Mouse (Mus musculus): ENCODE results near the gene Tmem14c.
"Not testable (repeated sequence)": the region's sequence is repeated elsewhere in the genome, so short reads cannot be mapped to it uniquely, and the experiment has no call there.

The Tmem14c gene

DNA sequence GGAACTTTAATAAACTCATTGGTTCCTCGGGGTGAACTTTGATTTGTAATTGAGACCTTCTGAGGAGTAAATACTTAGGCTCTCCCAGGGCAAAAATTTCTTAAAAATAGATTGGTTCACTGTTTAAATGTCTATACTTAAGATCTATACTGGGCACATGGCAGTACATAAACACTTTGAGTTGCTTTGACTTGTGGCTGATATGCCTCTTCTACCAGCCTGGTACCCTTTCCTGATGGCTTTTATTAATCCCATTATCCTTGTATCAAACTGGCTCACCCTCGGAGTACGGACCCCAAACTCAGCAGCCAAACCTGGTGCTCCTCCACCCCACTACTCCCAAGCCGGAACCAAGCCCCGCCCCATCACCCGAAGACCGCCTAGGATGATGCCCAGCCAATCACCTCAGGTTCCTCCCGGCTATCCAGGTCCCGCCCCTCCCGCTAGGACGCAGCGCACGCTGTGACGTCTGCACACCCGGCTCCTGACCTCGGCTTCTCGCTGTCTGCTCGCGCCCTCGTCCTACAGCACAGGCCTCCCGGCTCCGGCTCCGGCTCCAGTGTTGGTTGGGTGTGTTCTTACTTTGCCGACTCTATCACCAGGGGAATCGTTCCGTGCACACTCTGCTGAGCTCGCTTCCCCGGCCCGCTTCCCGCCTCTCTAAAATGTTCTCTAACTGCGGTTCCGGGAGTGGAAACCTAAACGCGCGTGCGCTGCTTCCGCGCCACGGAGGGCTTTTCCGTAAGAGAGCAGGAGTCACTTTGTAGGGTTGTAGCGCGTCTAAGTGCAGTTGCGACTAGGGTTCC, at the start of gene Tmem14c:
Tmem14c (plus strand) TSS at position 464 of the 806 bp plus-strand sequence.
- in situ Hi-C loops (cut with MboI, MseI), result loop anchor here (5.0 kb wide), 1 partner anchor 231 kb away; the partner anchor contains the start of gene Smim13

DNA sequence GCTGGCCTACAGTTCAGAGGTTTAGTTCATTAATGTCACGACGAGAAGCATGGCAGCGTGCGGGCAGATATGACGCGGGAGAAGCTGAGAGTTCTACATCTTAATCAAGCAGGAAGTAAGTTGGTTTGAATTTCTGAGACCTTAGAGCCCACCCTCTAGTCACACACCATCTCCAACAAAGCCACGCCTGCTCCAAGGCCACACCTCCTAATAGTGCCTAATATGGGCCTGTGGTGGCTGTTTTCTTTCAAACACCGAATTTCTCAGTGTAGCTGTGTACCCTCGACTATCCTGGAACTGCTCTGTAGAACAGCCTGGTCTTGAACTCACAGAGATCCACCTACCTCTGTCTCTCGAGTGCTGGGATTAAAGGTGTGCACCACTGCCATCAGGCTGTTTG, 48.5 kb upstream of the Tmem14c start:
- in situ Hi-C loops (cut with MboI, MseI), result no loop called here

DNA sequence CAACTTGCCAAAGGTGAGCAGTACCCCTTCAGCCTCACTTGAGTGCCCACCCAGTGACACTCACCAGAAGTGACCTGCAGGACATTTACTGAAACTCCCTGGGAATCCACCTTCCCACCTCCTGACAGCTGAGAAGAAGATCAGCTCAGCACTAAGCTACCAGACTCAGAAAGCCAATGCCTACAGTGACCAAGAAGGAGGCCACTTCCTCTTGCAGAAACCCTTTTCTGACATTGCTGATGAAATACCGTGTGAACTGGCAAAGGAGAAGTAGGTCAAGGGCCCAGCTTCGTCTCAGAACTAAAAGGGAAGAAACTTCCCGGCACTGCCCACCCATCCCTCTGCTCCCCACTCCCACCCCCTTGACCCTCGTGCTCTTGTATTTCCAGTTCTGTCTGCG, 47.5 kb upstream of the Tmem14c start:
- in situ Hi-C loops (cut with MboI, MseI), result no loop called here

DNA sequence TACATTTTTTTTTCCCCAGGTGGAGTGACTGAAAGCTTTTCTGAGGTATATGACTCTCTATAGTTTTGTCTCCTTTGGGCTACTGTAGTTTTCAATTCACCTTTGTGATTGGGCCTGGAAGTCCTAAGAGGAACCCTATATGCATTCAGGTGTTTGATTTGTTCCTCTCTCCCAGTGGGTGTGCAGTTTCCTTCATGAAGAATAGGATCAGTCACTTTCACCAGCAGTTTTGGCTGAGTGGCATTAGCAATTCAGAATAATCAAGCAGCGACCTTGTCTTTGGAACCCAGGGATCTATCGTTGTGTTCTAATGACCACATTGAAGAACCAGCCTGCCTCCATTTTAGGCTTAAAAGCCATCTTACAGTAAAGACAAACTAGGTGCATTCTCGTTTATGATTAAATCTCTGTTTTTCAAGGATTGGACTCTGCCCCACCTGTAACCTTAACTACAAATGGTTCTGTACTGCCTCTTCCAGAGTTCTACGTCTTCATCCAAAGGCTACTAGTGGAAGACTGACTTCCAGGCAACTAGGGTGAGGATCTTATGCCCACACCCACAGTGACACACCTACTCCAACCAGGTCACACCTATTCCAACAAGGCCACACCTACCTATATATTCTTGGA, 46.2 kb upstream of the Tmem14c start:
- in situ Hi-C loops (cut with MboI, MseI), result no loop called here

DNA sequence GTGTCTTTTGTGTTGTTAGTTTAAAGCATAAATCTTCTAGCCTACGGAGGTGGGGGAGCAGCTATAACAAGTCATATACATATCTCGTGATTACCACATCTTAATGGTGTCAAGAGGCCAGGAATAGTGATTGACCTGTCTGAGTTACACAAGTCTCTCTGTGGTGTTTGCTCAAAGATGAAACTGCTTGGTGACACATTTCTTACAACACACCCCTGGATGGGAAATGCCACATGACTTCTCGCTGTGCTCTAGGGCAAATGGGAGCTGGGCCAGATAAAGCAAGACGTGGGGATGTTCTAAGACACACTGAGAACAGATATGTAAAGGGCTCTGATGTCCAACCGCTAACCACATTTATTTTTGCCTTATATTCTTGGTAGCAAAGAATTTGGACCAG, 44.8 kb upstream of the Tmem14c start:
- in situ Hi-C loops (cut with MboI, MseI), result no loop called here

DNA sequence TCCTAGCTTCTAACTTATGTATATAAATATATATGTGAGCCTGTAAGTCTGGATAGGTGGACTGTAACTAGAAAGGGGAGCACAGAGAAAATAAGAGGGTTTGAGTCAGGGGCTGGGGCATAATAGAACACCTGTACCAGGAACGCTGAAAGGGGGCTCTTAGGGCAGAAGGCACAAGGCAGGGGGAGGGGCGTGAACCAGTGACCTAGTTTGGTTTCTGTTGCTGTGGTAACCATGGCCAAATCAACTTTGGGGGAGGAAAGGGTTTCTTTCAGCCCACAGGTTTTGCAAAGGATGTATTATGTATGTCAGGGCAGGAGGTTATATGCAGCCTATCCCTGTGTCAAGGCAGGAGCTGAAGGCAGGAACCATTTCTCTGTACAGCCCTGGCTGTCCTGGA, 44.3 kb upstream of the Tmem14c start:
- in situ Hi-C loops (cut with MboI, MseI), result no loop called here

DNA sequence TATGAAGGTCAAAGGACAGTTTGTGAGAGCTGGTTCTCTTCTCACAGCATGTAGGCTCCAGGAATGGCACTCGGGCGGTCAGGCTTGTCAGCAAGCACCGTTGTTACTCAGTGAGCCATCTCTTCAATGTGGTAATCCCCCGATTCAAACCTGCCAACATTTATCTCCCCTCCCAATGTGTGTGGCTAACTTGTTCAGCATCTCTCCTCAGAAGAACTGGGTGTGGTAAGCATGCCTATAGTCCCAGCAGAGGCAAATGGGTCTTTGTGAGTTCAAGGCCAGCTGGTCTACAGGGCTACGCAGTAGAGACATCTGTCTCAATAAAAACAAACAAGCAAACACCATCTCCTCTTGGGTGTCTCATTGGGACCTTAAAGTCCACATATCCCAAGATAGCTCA, 43.1 kb upstream of the Tmem14c start:
- in situ Hi-C loops (cut with MboI, MseI), result no loop called here

DNA sequence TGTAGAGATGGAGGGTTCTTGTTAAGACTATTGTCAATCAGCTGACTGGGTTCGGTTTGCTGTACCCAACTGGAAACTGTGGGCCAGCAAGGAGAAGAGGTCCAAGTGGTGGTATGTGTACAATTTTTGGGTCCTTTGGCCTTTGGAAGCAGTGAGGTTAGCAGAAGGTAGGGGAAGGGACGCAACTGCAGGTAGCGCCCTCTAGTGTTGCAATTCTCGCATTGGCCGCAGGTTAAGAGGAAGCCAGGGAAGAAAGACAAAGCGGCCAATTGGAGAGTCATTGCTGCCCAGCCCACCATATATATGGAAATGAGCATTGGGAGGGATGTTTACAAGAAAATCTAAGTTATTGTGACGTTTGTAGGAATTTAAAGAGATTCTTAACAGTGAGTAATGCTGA, 38.5 kb upstream of the Tmem14c start:
- in situ Hi-C loops (cut with MboI, MseI), result no loop called here

DNA sequence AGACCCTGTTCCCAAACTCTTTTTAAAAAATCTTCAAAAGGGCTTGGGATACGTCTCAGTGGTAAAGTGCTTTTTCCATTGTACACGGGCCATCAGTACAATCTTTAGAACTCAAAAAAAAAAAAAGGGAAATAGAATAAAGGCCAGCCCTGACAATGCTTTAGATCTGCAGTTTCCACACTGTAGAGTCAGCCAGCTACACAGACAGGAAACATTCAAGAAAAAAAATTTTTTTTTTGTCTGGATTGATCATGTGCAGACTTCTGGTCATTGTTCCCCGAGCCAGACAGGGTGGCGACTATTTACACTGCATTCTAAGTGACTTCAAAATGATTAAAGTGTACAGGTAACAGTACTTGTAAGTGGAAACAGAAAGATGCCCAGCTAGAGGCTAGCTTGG, 37.4 kb upstream of the Tmem14c start:
- in situ Hi-C loops (cut with MboI, MseI), result no loop called here

DNA sequence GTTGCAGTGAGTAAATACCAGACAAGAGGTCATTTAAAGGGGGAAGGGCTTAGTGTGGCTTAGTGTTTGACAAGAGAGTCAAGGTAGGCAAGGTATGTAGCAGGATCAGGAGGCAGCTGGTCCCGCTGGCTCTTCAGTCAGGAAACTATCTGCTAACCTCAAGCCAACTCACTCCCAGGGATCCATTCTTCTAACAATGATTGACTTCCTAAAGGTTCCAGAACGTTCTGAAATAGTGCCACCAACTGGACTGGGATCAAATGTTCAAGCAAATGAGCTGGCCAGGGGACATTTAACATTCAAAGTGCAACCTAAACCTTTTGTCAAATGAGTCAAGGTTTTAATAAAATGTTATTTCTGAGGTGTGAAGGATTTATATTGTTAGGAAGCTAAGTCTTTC, 36.8 kb upstream of the Tmem14c start:
- in situ Hi-C loops (cut with MboI, MseI), result no loop called here

DNA sequence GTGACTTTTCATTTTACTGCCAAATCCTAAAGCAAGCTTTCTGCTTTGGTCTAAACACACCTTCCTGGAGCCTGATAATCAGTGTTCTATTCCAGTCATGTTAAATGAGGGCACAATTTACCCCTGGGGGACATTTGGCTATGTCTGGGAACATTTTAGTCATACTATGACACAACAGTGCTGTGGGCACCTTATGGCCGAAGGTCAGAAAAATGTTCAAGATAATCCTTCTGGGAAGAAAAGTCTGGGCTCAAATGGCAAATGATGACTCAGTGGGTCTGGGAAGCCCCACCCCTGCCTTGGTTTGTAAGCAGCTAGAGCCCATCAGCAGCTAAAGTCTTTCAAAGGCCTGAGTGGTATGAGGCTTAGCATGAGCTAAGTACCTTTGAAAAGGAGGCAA, 33.3 kb upstream of the Tmem14c start:
- in situ Hi-C loops (cut with MboI, MseI), result no loop called here

DNA sequence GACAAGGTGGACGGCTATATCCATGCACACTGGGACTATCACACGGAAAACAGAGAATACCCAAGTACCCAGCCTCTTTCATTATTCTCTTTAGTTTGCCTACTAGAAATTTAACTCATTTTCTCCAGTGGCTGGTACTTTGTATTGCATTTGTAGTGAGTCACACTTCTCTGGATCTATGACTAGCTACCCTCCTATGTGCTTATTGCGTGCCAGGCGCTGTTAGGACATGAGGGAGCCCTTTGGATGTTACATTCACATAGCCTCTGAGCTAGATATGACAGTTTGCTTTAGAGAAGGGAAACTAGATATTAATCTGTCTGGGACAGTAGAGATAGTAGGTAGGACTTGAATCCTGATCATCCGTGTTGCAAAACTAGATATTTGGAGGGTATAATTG, 30.0 kb upstream of the Tmem14c start:
- in situ Hi-C loops (cut with MboI, MseI), result no loop called here

DNA sequence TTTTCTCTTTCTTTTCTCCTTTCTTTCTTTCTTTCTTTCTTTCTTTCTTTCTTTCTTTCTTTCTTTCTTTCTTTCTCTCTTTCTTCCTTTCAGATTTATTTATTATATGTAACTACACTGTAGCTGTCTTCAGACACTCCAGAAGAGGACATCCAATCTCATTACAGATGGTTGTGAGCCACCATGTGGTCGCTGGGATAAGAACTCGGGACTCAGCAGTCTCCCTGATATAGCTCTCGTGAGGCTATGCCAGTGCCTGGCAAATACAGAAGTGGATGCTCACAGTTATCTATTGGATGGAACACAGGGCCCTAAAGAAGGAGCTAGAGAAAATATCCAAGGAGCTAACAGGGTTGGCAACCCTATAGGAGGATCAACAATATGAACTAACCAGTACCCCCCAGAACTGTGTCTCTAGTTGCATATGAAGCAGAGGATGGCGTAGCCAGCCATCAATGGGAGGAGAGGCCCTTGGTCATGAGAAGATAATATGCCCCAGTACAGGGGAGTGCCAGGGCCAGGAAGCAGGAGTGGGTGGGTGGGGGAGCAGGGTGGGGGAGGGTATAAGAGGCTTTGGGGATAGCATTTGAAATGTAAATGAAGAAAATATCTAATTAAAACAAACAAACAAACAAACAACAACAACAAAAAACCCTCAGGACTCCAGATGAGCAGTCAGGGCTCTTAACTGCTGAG, 28.3 kb upstream of the Tmem14c start:
- in situ Hi-C loops (cut with MboI, MseI), result not testable (repeated sequence)

DNA sequence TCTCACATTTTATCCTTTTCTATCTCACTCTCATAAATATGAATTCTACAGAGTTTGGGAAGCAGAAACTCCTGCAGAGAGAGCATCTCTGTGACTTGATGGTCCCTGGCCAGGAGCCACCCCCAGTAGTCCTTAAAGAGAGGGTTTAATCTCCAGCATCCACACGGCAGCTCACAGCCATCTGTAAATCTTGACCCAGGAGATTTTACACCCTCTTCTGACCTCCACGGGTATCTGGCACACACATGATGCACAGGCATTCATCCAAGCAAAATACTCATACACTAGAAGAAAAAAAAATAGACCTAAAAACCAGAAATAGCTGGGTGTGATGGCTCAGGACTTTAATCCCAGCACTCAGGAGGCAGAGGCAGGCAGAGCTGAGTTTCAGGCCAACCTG, 27.7 kb upstream of the Tmem14c start:
- in situ Hi-C loops (cut with MboI, MseI), result no loop called here

DNA sequence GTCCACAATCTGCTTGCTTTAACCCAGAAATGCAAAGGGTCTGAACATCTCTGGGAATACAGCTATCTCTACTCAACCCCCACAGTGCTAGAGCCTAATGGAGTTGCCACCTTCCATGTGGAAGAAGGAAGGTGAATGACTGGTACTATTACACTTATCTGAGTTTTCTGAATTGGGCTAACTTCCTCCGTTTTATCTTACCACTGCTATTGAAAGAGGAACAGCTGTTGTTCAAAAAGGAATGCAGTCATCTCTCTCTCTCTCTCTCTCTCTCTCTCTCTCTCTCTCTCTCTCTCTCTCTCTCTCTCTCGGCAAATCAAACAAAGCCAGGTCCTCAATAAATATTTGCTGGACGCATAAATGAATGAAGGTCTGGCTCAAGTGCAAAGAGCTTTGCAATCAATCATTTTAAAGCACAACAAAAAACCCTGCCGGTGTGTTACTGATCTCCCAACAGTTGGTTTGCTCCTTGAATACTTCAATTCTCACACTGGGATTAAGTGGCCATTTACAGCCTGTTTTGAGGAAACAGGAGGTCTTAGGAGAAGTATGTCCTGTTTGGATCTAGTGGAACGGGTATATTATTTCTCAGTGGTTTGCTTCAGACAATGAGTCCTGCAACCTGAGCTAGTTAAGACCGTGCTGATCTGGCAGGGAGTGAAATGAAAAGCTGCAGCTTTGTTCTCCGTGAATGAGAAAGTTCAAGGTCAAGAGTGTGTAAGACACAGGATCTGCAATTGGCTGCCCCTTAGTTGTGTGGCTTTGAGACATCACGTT, 21.4 kb upstream of the Tmem14c start:
- in situ Hi-C loops (cut with MboI, MseI), result no loop called here

DNA sequence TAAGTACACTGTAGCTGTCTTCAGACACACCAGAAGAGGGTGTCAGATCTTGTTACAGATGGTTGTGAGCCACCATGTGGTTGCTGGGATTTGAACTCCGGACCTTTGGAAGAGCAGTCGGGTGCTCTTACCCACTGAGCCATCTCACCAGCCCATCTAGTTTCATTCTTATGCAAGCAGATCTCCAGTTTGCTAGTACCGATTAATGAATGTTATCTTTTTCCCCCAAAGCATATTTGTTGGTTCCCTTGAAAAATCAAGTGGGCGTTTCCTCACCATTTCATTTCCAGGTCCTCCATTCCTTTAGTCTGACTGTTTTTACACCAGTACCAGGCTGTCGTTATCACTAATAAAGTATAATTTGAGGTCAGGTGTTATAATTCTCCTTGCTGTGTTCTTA, 17.6 kb upstream of the Tmem14c start:
- in situ Hi-C loops (cut with MboI, MseI), result not testable (repeated sequence)

DNA sequence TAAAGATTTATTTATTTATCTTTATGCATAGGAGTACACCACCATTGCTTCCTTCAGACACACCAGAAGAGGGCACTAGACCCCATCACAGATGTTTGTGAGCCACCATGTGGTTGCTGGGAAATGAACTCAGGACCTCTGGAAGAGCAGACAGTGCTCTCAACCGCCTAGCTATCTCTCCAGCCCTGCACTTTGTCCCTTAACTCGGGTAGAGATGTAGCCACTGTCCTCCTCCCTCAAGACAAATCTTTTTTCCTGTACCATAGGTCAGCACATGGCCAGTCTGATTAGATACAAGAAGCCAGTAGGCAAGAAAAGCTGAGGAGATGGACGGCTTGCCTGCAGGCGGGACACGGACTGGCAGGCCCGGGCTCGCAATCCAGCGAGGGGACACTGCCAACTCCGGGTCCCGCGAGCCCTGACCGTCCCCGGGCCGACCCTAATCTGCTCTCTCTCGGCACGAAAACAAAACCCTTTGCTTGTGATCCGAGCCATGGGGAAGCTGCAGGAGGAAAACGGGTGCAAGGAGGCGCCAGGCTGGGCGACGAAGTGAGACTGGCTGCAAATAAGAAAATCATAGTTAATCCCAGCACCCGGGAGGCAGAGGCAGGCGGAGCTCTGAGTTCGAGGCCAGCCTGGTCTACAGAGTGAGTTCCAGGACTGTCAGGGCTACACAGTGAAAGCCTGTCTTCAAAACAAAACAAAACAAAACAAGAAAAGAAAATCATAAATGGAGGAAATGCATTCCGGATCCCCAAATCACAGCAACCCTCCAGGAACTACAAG, 15.8 kb upstream of the Tmem14c start:
- in situ Hi-C loops (cut with MboI, MseI), result loop anchor here (10.0 kb wide), 3 partner anchors 276 to 1044 kb away; partner anchors contain the start of gene Tmem170b

DNA sequence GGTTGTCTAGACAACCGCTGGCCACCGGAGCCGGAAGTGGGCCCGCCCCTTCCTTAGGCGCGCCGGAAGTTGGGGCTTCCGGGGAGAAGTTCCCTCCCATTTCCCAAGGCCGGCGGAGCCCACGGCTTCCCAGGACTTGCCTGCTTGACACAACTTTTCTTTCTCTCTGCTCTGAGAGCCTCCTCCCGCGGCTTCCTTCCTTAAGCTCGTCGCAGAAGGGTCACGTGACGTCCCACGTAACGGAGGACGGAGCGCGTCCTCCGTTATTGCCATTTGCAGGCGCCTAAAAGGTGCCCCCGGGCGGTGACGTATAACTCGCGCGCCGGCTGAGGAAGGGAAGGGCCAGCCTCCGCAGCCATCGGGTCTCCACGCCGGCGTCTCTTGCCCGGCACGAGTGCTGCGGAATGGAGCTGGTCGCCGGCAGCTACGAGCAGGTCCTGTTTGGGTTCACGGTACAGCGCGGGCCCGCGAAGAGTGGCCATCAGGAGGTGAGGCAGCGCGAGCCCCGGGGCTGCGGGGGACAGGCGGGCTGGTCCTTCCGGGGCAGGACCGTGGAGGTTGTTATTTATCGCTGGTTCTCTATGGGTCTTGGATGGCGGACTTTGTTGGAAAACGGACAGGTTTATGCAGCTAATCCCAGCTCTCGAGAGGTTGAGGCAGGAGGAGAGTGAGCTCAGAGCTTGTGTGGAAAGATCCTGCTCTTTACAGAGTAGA, 15.0 kb upstream of the Tmem14c start, which contains the start of gene Pak1ip1:
Pak1ip1 (plus strand) TSS at position 98 of the 714 bp plus-strand sequence.
- in situ Hi-C loops (cut with MboI, MseI), result loop anchor here (10.0 kb wide), 3 partner anchors 276 to 1044 kb away; partner anchors contain the start of gene Tmem170b

DNA sequence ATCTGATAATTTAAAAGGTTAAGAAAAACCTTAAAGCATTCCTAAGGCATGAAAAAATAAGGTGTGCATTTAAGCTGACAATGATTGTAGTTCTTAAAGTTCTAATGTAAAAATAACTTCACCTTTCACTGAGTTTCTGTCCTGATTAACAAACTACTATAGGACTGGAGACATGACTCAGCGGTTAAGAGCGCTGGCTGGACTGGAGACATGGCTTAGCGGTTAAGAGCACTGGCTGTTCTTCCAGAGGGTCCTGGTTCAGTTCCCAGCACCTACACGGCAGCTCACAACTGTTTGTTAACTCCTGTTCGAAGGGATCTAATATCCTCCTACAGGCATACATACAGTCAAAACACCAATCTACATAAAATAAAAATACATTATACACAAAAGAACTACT, 14.1 kb upstream of the Tmem14c start:
- in situ Hi-C loops (cut with MboI, MseI), result loop anchor here (10.0 kb wide), 3 partner anchors 277 to 1043 kb away; partner anchors contain the start of gene Tmem170b

DNA sequence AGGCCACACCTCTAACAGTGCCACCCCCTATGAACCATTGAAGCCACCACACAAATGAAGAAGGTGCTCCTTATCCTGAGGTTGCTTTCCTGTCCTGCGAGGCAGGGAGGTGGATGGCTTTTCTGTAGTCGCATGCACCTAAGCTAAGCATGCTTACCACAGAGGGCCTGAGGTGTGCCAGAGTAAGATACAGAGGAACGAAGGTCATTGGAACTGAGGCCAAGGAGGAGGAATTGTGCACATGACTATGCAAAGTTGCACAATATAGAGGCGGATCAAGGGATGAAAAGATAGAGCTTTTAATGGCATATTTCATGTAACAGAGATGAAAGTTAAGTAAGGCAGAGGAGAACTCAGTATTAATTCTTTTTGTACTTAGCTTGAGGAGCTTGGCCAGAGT, 9.8 kb upstream of the Tmem14c start:
- in situ Hi-C loops (cut with MboI, MseI), result loop anchor here (10.0 kb wide), 3 partner anchors 281 to 1039 kb away; partner anchors contain the start of gene Tmem170b

All from regulatory T cell (primary cell).